In the genomic region with DNA sequence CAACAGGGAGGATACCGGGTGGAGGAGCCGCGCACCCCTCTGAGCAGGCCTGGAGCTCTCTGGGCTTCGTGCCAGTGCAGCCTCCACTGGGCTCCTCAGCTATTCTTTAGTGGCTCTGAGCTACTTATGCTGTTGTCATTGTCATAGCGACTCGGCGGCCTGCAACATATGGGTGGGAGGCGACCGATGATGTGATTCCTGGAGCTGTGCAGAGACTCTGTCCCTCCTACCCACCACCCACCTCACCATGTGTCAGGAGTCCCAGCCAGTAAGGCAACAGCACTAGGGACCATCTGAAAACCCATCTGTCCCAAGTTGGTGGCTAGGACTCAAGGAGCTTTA, we compare ENCODE assay signal across 9 mouse cellular contexts. TPM values are rescaled to one million over a fixed set of nuclear protein-coding genes. Genes with fewer than 3 reads are reported as not detected.
A peak's percentile ranks its signal among the peaks of the same experiment; 100 is the strongest.
DNase-seq lines count a peak whose midpoint lies in the region; ATAC-seq and TF ChIP-seq lines count a peak whose summit lies in the region.
"Had no signal": no experiment of that assay in that cellular context is flagged by ENCODE, and none has a peak within 500 bp of the region (broad histone marks: within the 10 kb centered on the region; RNA-seq: fewer than 3 reads in every experiment).

No protein-coding gene starts in this region.

- H3K36me3 ChIP-seq in heart, embryonic 12.5 days = no peaks in the 10 kb centered on the region
- no peaks in the 10 kb centered on the region for H3K36me3 ChIP-seq in hindbrain, postnatal 0 days (ENCODE audit: insufficient read depth, low read length)
- no peaks in the 10 kb centered on the region for H3K36me3 ChIP-seq in liver, embryonic 15.5 days (replicated peaks)
- H3K36me3 ChIP-seq in thymus, adult 2 months (ENCODE audit: control insufficient read depth, insufficient read depth, low read length) = no peaks in the 10 kb centered on the region

- ATAC-seq in heart, embryonic 12.5 days (ENCODE audit: insufficient number of reproducible peaks, low FRiP score) = peak; percentile 31; the same call in 1 of the 2 replicates
- peak; percentile 81 for ATAC-seq in hindbrain, postnatal 0 days
- peak; percentile 22; the same call in 1 of the 2 replicates for ATAC-seq in liver, embryonic 15.5 days (ENCODE audit: insufficient read depth)

- WGBS in heart, embryonic 12.5 days = 80% methylated on average over 9 of the region's 9 CpGs
- 22% methylated on average over 9 of the region's 9 CpGs for WGBS in hindbrain, postnatal 0 days
- WGBS in liver, embryonic 15.5 days (ENCODE audit: insufficient replicate concordance) = 76% methylated on average over 9 of the region's 9 CpGs
- WGBS in thymus, adult 2 months = 95% methylated on average over 9 of the region's 9 CpGs

- H3K4me3 ChIP-seq in heart, embryonic 12.5 days = no peak overlapping the region
- H3K4me3 ChIP-seq in hindbrain, postnatal 0 days (ENCODE audit: low read length) = no peak overlapping the region
- no peak overlapping the region for H3K4me3 ChIP-seq in liver, embryonic 15.5 days (replicated peaks)
- no peak overlapping the region for H3K4me3 ChIP-seq in thymus, adult 2 months (ENCODE audit: control insufficient read depth, insufficient read depth, low read length)

- intact Hi-C loops in heart, postnatal 25 days (cut with DNase I) = no loop called here

- H3K9me3 ChIP-seq in heart, embryonic 12.5 days (replicated peaks) = no peaks in the 10 kb centered on the region
- H3K9me3 ChIP-seq in hindbrain, postnatal 0 days (ENCODE audit: low read length) = no peaks in the 10 kb centered on the region
- H3K9me3 ChIP-seq in liver, embryonic 15.5 days (replicated peaks) = no peaks in the 10 kb centered on the region

- TF ChIP-seq CTCF in hindbrain, postnatal 0 days (IDR thresholded peaks at IDR 0.05; ENCODE audit: low read depth) = no peak
- no peak for TF ChIP-seq CTCF in thymus, adult 2 months (IDR thresholded peaks at IDR 0.05; ENCODE audit: borderline replicate concordance, control insufficient read depth, extremely low read depth, insufficient read depth, low read length, poor library complexity)

- no peaks in the 10 kb centered on the region; the same call in 1 of the 2 replicates for H3K27me3 ChIP-seq in heart, embryonic 12.5 days (replicated peaks)
- no peaks in the 10 kb centered on the region for H3K27me3 ChIP-seq in hindbrain, postnatal 0 days (ENCODE audit: insufficient read depth, low read length)
- no peaks in the 10 kb centered on the region for H3K27me3 ChIP-seq in liver, embryonic 15.5 days
- H3K27me3 ChIP-seq in thymus, adult 2 months (ENCODE audit: control insufficient read depth, insufficient read depth, low read length) = no peaks in the 10 kb centered on the region

- TF ChIP-seq POLR2A in thymus, adult 2 months (IDR thresholded peaks at IDR 0.05; ENCODE audit: control insufficient read depth, extremely low read depth, insufficient read depth, low read length, poor library complexity) = no peak

- no peak for DNase-seq in heart, postnatal 25 days (ENCODE audit: low spot score)
- peak; percentile 27 to 34 for DNase-seq in cerebellum, postnatal 14 days
- peak; percentile 35 for DNase-seq in hindbrain, postnatal 0 days (ENCODE audit: low spot score)
- peak; percentile 98 for DNase-seq in telencephalon, adult 2 months (ENCODE audit: low read depth, low spot score)
- no peak for DNase-seq in adrenal gland, postnatal 4 days (ENCODE audit: low spot score in 2 of 2)
- no peak for DNase-seq in thymus, adult 2 months

- H3K4me2 ChIP-seq in heart, embryonic 12.5 days = no peak overlapping the region
- no peak overlapping the region for H3K4me2 ChIP-seq in hindbrain, postnatal 0 days (ENCODE audit: low read depth, low read length)
- H3K4me2 ChIP-seq in liver, embryonic 15.5 days = 0 out of 2 replicates have a peak overlapping the region, but pooled peaks have one; percentile 6

- no peak overlapping the region for H3K27ac ChIP-seq in heart, embryonic 12.5 days (ENCODE audit: poor library complexity, severe bottlenecking)
- no peak overlapping the region; the same call in 1 of the 2 replicates for H3K27ac ChIP-seq in hindbrain, postnatal 0 days
- peak overlapping the region; percentile 96 for H3K27ac ChIP-seq in liver, embryonic 15.5 days (replicated peaks)
- no peak overlapping the region for H3K27ac ChIP-seq in thymus, adult 2 months (ENCODE audit: control insufficient read depth, insufficient read depth, low read length)
- H3K27ac ChIP-seq: macrophage had no signal

- H3K9ac ChIP-seq in heart, embryonic 12.5 days = no peak overlapping the region
- H3K9ac ChIP-seq in hindbrain, postnatal 0 days (replicated peaks; ENCODE audit: low read length) = no peak overlapping the region
- H3K9ac ChIP-seq in liver, embryonic 15.5 days = no peak overlapping the region; the same call in 1 of the 2 replicates

- H3K4me1 ChIP-seq in heart, embryonic 12.5 days (replicated peaks) = peaks cover 8% of the 10 kb centered on the region; the same call in 1 of the 2 replicates
- peaks cover 7% of the 10 kb centered on the region for H3K4me1 ChIP-seq in hindbrain, postnatal 0 days (ENCODE audit: insufficient read depth, low read length)
- peaks cover 63% of the 10 kb centered on the region for H3K4me1 ChIP-seq in liver, embryonic 15.5 days (replicated peaks)
- H3K4me1 ChIP-seq in thymus, adult 2 months (replicated peaks; ENCODE audit: control insufficient read depth, insufficient read depth, low read length) = no peaks in the 10 kb centered on the region

RNA-seq across cellular contexts. Expression of gene Fcnb, which starts 16.2 kb away (rescaled TPM):
- 0.33 TPM in 1 of 2 replicates, not detected in the other for polyA plus RNA-seq in heart, embryonic 12.5 days (2016; fragmentation: Nextera tagmentation; extraction: Ambion mirVana)
- total RNA-seq in heart, postnatal 25 days (2021) = not detected
- total RNA-seq in hindbrain, postnatal 0 days (2014; rRNA removed) = not detected in 2 replicates
- polyA plus RNA-seq in hindbrain, postnatal 0 days (2015; fragmentation: Nextera tagmentation; extraction: Ambion mirVana) = not detected in 2 replicates
- polyA plus RNA-seq in liver, embryonic 15.5 days (2015; fragmentation: Nextera tagmentation; extraction: Ambion mirVana) = 63.9 and 70.8 TPM in 2 replicates
- 1 to 10 TPM in 1 of 2 experiments, under 1 TPM in 1; 0.84 to 2.4 TPM for total RNA-seq in adrenal gland, postnatal 4 days (2021)
- polyA plus RNA-seq in thymus, adult 2 months (2012; rRNA removed) = 0.85 and 1.3 TPM in 2 replicates

Comparison
In these comparisons a context has a peak if more than half of its experiments do, and no peak if none do; other contexts are left out.
1. ATAC-seq: peak in every context shown above with its lines; median percentile 81 in hindbrain, postnatal 0 days; 31 in heart, embryonic 12.5 days; 22 in liver, embryonic 15.5 days.
2. DNase-seq: peak in cerebellum, postnatal 14 days (2 of 2), hindbrain, postnatal 0 days (single experiment) and telencephalon, adult 2 months (single experiment); none in heart, postnatal 25 days (single experiment), adrenal gland, postnatal 4 days (0 of 2) and thymus, adult 2 months (single experiment).
3. RNA of gene Fcnb, which starts 16.2 kb away (polyA plus RNA-seq): 63.9 to 70.8 TPM in liver, embryonic 15.5 days; 0.85 to 1.3 TPM in thymus, adult 2 months, 0.33 TPM in heart, embryonic 12.5 days and not detected in hindbrain, postnatal 0 days; every median in the first group is over 10 times any median in the second.